Mouse (Mus musculus) myocyte (in vitro differentiated cells): ENCODE results near the gene Tor3a.

ENCODE experiments used
- CEBPB ChIP-seq: IDR thresholded peaks from 2 replicates; pipeline ENCODE4 v1.6.1; 2011; ENCODE audit warnings: mild to moderate bottlenecking, moderate library complexity; ENCODE audit not compliant: poor library complexity, insufficient read depth, severe bottlenecking
- E2F4 ChIP-seq: IDR thresholded peaks from one replicate; pipeline ENCODE4 v1.6.1; 2011; ENCODE audit warnings: mild to moderate bottlenecking, control low read depth, moderate library complexity; ENCODE audit not compliant: insufficient read depth
- POLR2A ChIP-seq: IDR thresholded peaks from one replicate; pipeline ENCODE4 v1.6.1; 2011; ENCODE audit warnings: low read depth, mild to moderate bottlenecking, control low read depth, moderate library complexity; ENCODE audit not compliant: insufficient read length
- POLR2AphosphoS2 ChIP-seq: IDR thresholded peaks from one replicate; pipeline ENCODE4 v1.6.1; 2011; ENCODE audit warnings: low read depth, control low read depth; ENCODE audit not compliant: insufficient read length
- TCF12 ChIP-seq: IDR thresholded peaks from one replicate; pipeline ENCODE4 v1.6.1; 2011; ENCODE audit warnings: mild to moderate bottlenecking, control low read depth; ENCODE audit not compliant: poor library complexity, insufficient read depth, severe bottlenecking
- TCF3 ChIP-seq: IDR thresholded peaks from one replicate; pipeline ENCODE4 v1.6.1; 2011; ENCODE audit warnings: low read depth, control low read depth; ENCODE audit not compliant: insufficient read length
- USF1 ChIP-seq: IDR thresholded peaks from one replicate; pipeline ENCODE4 v1.6.1; 2011; ENCODE audit warnings: low read depth, mild to moderate bottlenecking, control low read depth, moderate library complexity

GRCm38 (mm10) chr1:156679599-156679998, 5.4 kb upstream of the Tor3a start:
- no peak for TF ChIP-seq E2F4
- TF ChIP-seq POLR2A = no peak
- no peak for TF ChIP-seq POLR2AphosphoS2
- no peak for TF ChIP-seq TCF3
- no peak for TF ChIP-seq CEBPB
- TF ChIP-seq TCF12 = no peak
- no peak for TF ChIP-seq USF1
